Mouse (Mus musculus) neural tube, embryonic 14.5 days (tissue): Measurements from ENCODE around the gene Pdzd2. TPM values are rescaled to one million over a fixed set of nuclear protein-coding genes. Genes with fewer than 3 reads are reported as not detected.

Experiments used
- ATAC-seq: fragments of 200-750 bp; cut with Nextera tagmentation; 2 replicates; pipeline ENCODE4 v1.8.0; 2017; ENCODE audit warnings: low read depth, mild to moderate bottlenecking, moderate TSS enrichment, moderate library complexity
- H3K27ac ChIP-seq: fragments of 300-500 bp; sonication (generic); 2 replicates; pipeline ENCODE4 v1.5.1; 2014; ENCODE audit warnings: low read depth, mild to moderate bottlenecking, control low read depth, low read length, moderate library complexity, mixed read lengths
- H3K27me3 ChIP-seq: fragments of 300-500 bp; sonication (generic); 2 replicates; pipeline ENCODE4 v1.6.1; 2014; ENCODE audit warnings: low read length; ENCODE audit not compliant: control insufficient read depth, insufficient read depth
- H3K36me3 ChIP-seq: fragments of 300-500 bp; sonication (generic); 2 replicates; pipeline ENCODE4 v1.6.1; 2014; ENCODE audit warnings: low read length, mixed read lengths; ENCODE audit not compliant: control insufficient read depth, insufficient read depth
- H3K4me1 ChIP-seq: fragments of 300-500 bp; sonication (generic); 2 replicates; pipeline ENCODE4 v1.6.1; 2014; ENCODE audit warnings: low read length; ENCODE audit not compliant: control insufficient read depth, insufficient read depth
- H3K4me2 ChIP-seq: fragments of 300-500 bp; sonication (generic); 2 replicates; pipeline ENCODE4 v1.6.1; 2014; ENCODE audit warnings: mild to moderate bottlenecking, low read depth, low read length, control low read depth
- H3K4me3 ChIP-seq: fragments of 300-500 bp; sonication (generic); 2 replicates; pipeline ENCODE4 v1.5.1; 2014; ENCODE audit warnings: low read depth, low read length, control low read depth, mixed read lengths
- H3K9ac ChIP-seq: fragments of 300-500 bp; sonication (generic); replicated peaks from 2 replicates; pipeline ENCODE4 v1.6.1; 2014; ENCODE audit warnings: low read depth, mild to moderate bottlenecking, control low read depth, low read length, mixed read lengths
- H3K9me3 ChIP-seq: fragments of 300-500 bp; sonication (generic); 2 replicates; pipeline ENCODE4 v1.6.1; 2016; ENCODE audit warnings: low read length; ENCODE audit not compliant: control insufficient read depth
- WGBS: fragments of 180-500 bp; shearing (Covaris S2); extraction: QIAGEN DNeasy Blood & Tissue Kit; methylation state at CpG from one replicate; pipeline ENCODE4 v1.1.7; 2014; 5-methylcytosine and 5-hydroxymethylcytosine counted together
- polyA plus RNA-seq: library from polyadenylated mRNA; unstranded; fragments of >200 nt; fragmentation: Nextera tagmentation; extraction: Ambion mirVana; gene quantifications from 2 replicates; pipeline ENCODE4 v1.2.1, GENCODE M21; 2014

Pdzd2 gene
- polyA plus RNA-seq, 1 experiment from 2014 or later = 16.6 TPM

GRCm38 (mm10) chr15:12716881-12717280, 22.8 kb downstream of the Pdzd2 start:
- Histone ChIP-seq H3K27me3 (no peaks in the 10 kb centered on the region), H3K36me3 (no peaks in the 10 kb centered on the region), H3K9ac (no peak overlapping the region), H3K9me3 (no peaks in the 10 kb centered on the region), H3K4me2 (no peak overlapping the region), H3K4me3 (no peak overlapping the region), H3K4me1 (no peaks in the 10 kb centered on the region), H3K27ac (no peak overlapping the region)
- ATAC-seq = no peak
- 89% methylated on average over 8 of the region's 8 CpGs for WGBS

GRCm38 (mm10) chr15:12714322-12714721, 25.4 kb downstream of the Pdzd2 start:
- Histone ChIP-seq H3K4me3 (no peak overlapping the region), H3K36me3 (no peaks in the 10 kb centered on the region), H3K9me3 (no peaks in the 10 kb centered on the region), H3K27ac (no peak overlapping the region), H3K27me3 (no peaks in the 10 kb centered on the region), H3K4me2 (no peak overlapping the region), H3K4me1 (no peaks in the 10 kb centered on the region), H3K9ac (no peak overlapping the region)
- ATAC-seq = no peak
- 91% methylated on average over 2 of the region's 2 CpGs for WGBS

GRCm38 (mm10) chr15:12713216-12713615, 26.5 kb downstream of the Pdzd2 start:
- ATAC-seq = no peak
- 84% methylated on average over 2 of the region's 2 CpGs for WGBS
- H3K4me1 ChIP-seq = no peaks in the 10 kb centered on the region
- no peak overlapping the region for H3K4me2 ChIP-seq
- H3K36me3 ChIP-seq = no peaks in the 10 kb centered on the region
- H3K27ac ChIP-seq = no peak overlapping the region
- no peak overlapping the region for H3K4me3 ChIP-seq
- H3K9me3 ChIP-seq = no peaks in the 10 kb centered on the region
- H3K9ac ChIP-seq = no peak overlapping the region
- H3K27me3 ChIP-seq = no peaks in the 10 kb centered on the region

GRCm38 (mm10) chr15:12710036-12710435, 29.7 kb downstream of the Pdzd2 start:
- no peak for ATAC-seq
- Histone ChIP-seq H3K4me1 (no peaks in the 10 kb centered on the region), H3K36me3 (no peaks in the 10 kb centered on the region), H3K27ac (no peak overlapping the region), H3K4me2 (no peak overlapping the region), H3K9ac (no peak overlapping the region), H3K4me3 (no peak overlapping the region), H3K27me3 (no peaks in the 10 kb centered on the region), H3K9me3 (no peaks in the 10 kb centered on the region)
- WGBS = 94% methylated on average over 3 of the region's 3 CpGs

GRCm38 (mm10) chr15:12708297-12708696, 31.4 kb downstream of the Pdzd2 start:
- Histone ChIP-seq H3K36me3 (no peaks in the 10 kb centered on the region), H3K27ac (no peak overlapping the region), H3K9me3 (no peaks in the 10 kb centered on the region), H3K9ac (no peak overlapping the region), H3K27me3 (no peaks in the 10 kb centered on the region), H3K4me3 (no peak overlapping the region), H3K4me2 (no peak overlapping the region), H3K4me1 (no peaks in the 10 kb centered on the region)
- ATAC-seq = no peak
- WGBS = 0% methylated on average over 1 of the region's 1 CpGs

- no peaks in the 10 kb centered on the region for H3K9me3 ChIP-seq
- H3K27me3 ChIP-seq = no peaks in the 10 kb centered on the region
- H3K9ac ChIP-seq = no peak overlapping the region
- 79% methylated on average over 3 of the region's 3 CpGs for WGBS
- no peaks in the 10 kb centered on the region for H3K4me1 ChIP-seq
- no peaks in the 10 kb centered on the region for H3K36me3 ChIP-seq
- no peak overlapping the region for H3K4me3 ChIP-seq
- no peak for ATAC-seq
- no peak overlapping the region for H3K4me2 ChIP-seq
- no peak overlapping the region for H3K27ac ChIP-seq
These were observed 32.8 kb downstream of the Pdzd2 start for GRCm38 (mm10) chr15:12706902-12707301.

- ATAC-seq = no peak
- H3K4me2 ChIP-seq = no peak overlapping the region
- H3K36me3 ChIP-seq = no peaks in the 10 kb centered on the region
- WGBS = 57% methylated on average over 9 of the region's 9 CpGs
- no peaks in the 10 kb centered on the region for H3K9me3 ChIP-seq
- H3K4me3 ChIP-seq = no peak overlapping the region
- no peaks in the 10 kb centered on the region for H3K4me1 ChIP-seq
- H3K27me3 ChIP-seq = no peaks in the 10 kb centered on the region
- no peak overlapping the region for H3K9ac ChIP-seq
- H3K27ac ChIP-seq = no peak overlapping the region
These were observed 39.4 kb downstream of the Pdzd2 start for GRCm38 (mm10) chr15:12700367-12700766.

- Histone ChIP-seq H3K36me3 (no peaks in the 10 kb centered on the region), H3K4me2 (no peak overlapping the region), H3K9ac (no peak overlapping the region), H3K27me3 (no peaks in the 10 kb centered on the region), H3K9me3 (no peaks in the 10 kb centered on the region), H3K27ac (no peak overlapping the region), H3K4me3 (no peak overlapping the region), H3K4me1 (no peaks in the 10 kb centered on the region)
- WGBS = 33% methylated on average over 7 of the region's 7 CpGs
- ATAC-seq = no peak
These were observed 42.0 kb downstream of the Pdzd2 start for GRCm38 (mm10) chr15:12697741-12698140.

GRCm38 (mm10) chr15:12696889-12697288, 42.8 kb downstream of the Pdzd2 start:
- no peak for ATAC-seq
- 50% methylated on average over 8 of the region's 8 CpGs for WGBS
- H3K4me3 ChIP-seq = no peak overlapping the region

More at GRCm38 (mm10) chr15:12696889-12697288, 42.8 kb downstream of the Pdzd2 start:
- Histone ChIP-seq H3K9ac (no peak overlapping the region), H3K27me3 (no peaks in the 10 kb centered on the region), H3K9me3 (no peaks in the 10 kb centered on the region), H3K36me3 (no peaks in the 10 kb centered on the region), H3K27ac (no peak overlapping the region), H3K4me1 (no peaks in the 10 kb centered on the region), H3K4me2 (no peak overlapping the region)
